In the genomic region with DNA sequence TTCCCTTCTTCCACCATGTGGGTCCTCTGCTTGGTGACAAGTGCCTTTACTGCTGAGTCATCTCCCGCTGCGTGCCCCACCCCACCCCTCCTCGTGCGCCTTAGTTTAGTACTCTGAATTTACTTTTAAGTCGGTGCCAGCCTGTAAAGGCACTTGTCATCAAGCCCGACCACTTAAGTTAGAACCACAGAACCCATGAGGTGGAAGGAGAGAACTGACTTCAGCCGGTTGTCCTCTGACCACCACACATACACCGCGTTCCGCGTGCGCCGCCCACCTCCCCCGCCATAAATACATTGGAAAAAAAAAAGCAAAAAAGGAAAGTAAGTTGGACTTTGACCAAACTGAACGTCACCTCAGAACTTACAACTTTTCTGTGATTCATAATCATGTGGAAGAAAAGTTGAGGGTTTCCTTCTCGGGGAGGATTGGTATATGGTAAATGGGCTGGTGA, we compare ENCODE assay signal across 8 mouse cellular contexts. TPM values are rescaled to one million over a fixed set of nuclear protein-coding genes. Genes with fewer than 3 reads are reported as not detected.
DNase-seq lines count a peak whose midpoint lies in the region; ATAC-seq lines count a peak whose summit lies in the region.

No protein-coding gene starts in this region.

- H3K27ac ChIP-seq in neural tube, embryonic 11.5 days (ENCODE audit: low read depth, low read length) = no peak overlapping the region
- no peak overlapping the region for H3K27ac ChIP-seq in embryonic facial prominence, embryonic 11.5 days (replicated peaks; ENCODE audit: low read depth, low read length)
- H3K27ac ChIP-seq in hindbrain, embryonic 15.5 days (replicated peaks) = no peak overlapping the region

- no peaks in the 10 kb centered on the region for H3K27me3 ChIP-seq in neural tube, embryonic 11.5 days (ENCODE audit: control insufficient read depth, insufficient read depth, low read length)
- no peaks in the 10 kb centered on the region for H3K27me3 ChIP-seq in embryonic facial prominence, embryonic 11.5 days (ENCODE audit: control insufficient read depth, insufficient read depth, low read length)
- no peaks in the 10 kb centered on the region for H3K27me3 ChIP-seq in hindbrain, embryonic 15.5 days

- peak overlapping the region; percentile 68; the same call in 1 of the 2 replicates for H3K4me2 ChIP-seq in neural tube, embryonic 11.5 days (ENCODE audit: low read depth)
- H3K4me2 ChIP-seq in embryonic facial prominence, embryonic 11.5 days (ENCODE audit: low read depth, low read length) = peak overlapping the region; percentile 93
- peak overlapping the region; percentile 96 for H3K4me2 ChIP-seq in hindbrain, embryonic 15.5 days

- no peak overlapping the region for H3K4me3 ChIP-seq in neural tube, embryonic 11.5 days (ENCODE audit: low read depth, low read length)
- H3K4me3 ChIP-seq in embryonic facial prominence, embryonic 11.5 days (ENCODE audit: low read depth, low read length) = no peak overlapping the region; the same call in 1 of the 2 replicates
- peak overlapping the region; percentile 44; the same call in 1 of the 2 replicates for H3K4me3 ChIP-seq in hindbrain, embryonic 15.5 days

- H3K4me1 ChIP-seq in neural tube, embryonic 11.5 days (ENCODE audit: control insufficient read depth, insufficient read depth, low read length) = peaks cover 9% of the 10 kb centered on the region
- H3K4me1 ChIP-seq in embryonic facial prominence, embryonic 11.5 days (ENCODE audit: control insufficient read depth, insufficient read depth, low read length) = no peaks in the 10 kb centered on the region
- H3K4me1 ChIP-seq in hindbrain, embryonic 15.5 days (replicated peaks) = peaks cover 18% of the 10 kb centered on the region

- ATAC-seq in neural tube, embryonic 11.5 days (ENCODE audit: insufficient read depth, low FRiP score, low TSS enrichment) = no peak
- ATAC-seq in embryonic facial prominence, embryonic 11.5 days (replicated peaks; ENCODE audit: insufficient number of reproducible peaks, low FRiP score, low TSS enrichment, low read depth) = no peak
- no peak for ATAC-seq in hindbrain, embryonic 15.5 days (ENCODE audit: low FRiP score, low read depth)

- H3K36me3 ChIP-seq in neural tube, embryonic 11.5 days (ENCODE audit: control insufficient read depth, insufficient read depth, low read length) = no peaks in the 10 kb centered on the region; the same call in 1 of the 2 replicates
- H3K36me3 ChIP-seq in embryonic facial prominence, embryonic 11.5 days (replicated peaks; ENCODE audit: control insufficient read depth, insufficient read depth, low read depth, low read length) = no peaks in the 10 kb centered on the region
- H3K36me3 ChIP-seq in hindbrain, embryonic 15.5 days = peaks cover 4% of the 10 kb centered on the region; the same call in 1 of the 2 replicates

- H3K9ac ChIP-seq in neural tube, embryonic 11.5 days (ENCODE audit: low read length) = no peak overlapping the region
- H3K9ac ChIP-seq in embryonic facial prominence, embryonic 11.5 days (replicated peaks; ENCODE audit: low read length) = no peak overlapping the region
- H3K9ac ChIP-seq in hindbrain, embryonic 15.5 days = no peak overlapping the region

- DNase-seq in neural tube, embryonic 11.5 days (ENCODE audit: low spot score) = no peak
- DNase-seq in neural tube, embryonic 10.5 days (ENCODE audit: extremely low spot score, low spot score) = no peak
- DNase-seq in embryonic facial prominence, embryonic 11.5 days (ENCODE audit: low spot score) = no peak
- peak; percentile 58 for DNase-seq in lung, postnatal 36 days
- peak; percentile 66 for DNase-seq in thymus, postnatal 0 days (ENCODE audit: low spot score)
- no peak for DNase-seq in testis, postnatal 14 days (ENCODE audit: low spot score)
- DNase-seq in layer of hippocampus, adult 11-12 months (ENCODE audit: low spot score) = no peak

- no peaks in the 10 kb centered on the region for H3K9me3 ChIP-seq in neural tube, embryonic 11.5 days (ENCODE audit: control insufficient read depth, low read length)
- no peaks in the 10 kb centered on the region for H3K9me3 ChIP-seq in embryonic facial prominence, embryonic 11.5 days (replicated peaks; ENCODE audit: control insufficient read depth, low read length)
- H3K9me3 ChIP-seq in hindbrain, embryonic 15.5 days = no peaks in the 10 kb centered on the region

- WGBS in neural tube, embryonic 11.5 days = 23% methylated on average over 16 of the region's 16 CpGs
- WGBS in embryonic facial prominence, embryonic 11.5 days = 34% methylated on average over 16 of the region's 16 CpGs
- 36% methylated on average over 16 of the region's 16 CpGs for WGBS in hindbrain, embryonic 15.5 days

RNA-seq across cellular contexts. Expression of a gene that starts 31.4 kb away (rescaled TPM):
- polyA plus RNA-seq in neural tube, embryonic 11.5 days (2014; fragmentation: Nextera tagmentation; extraction: Ambion mirVana) = 28.1 and 28.6 TPM in 2 replicates
- polyA plus RNA-seq in embryonic facial prominence, embryonic 11.5 days (2014; fragmentation: Nextera tagmentation; extraction: Ambion mirVana) = 22.9 and 23.1 TPM in 2 replicates
- 29.7 and 35.6 TPM in 2 replicates for polyA plus RNA-seq in hindbrain, embryonic 15.5 days (2015; fragmentation: Nextera tagmentation; extraction: Ambion mirVana)
- polyA plus RNA-seq in thymus, postnatal 0 days (2015; fragmentation: Nextera tagmentation; extraction: Ambion mirVana) = 11.1 and 11.3 TPM in 2 replicates

Comparison
In these comparisons a context has a peak if more than half of its experiments do, and no peak if none do; other contexts are left out.
1. DNase-seq: peak in lung, postnatal 36 days (single experiment) and thymus, postnatal 0 days (single experiment); none in neural tube, embryonic 11.5 days (single experiment), neural tube, embryonic 10.5 days (single experiment), embryonic facial prominence, embryonic 11.5 days (single experiment), testis, postnatal 14 days (single experiment) and layer of hippocampus, adult 11-12 months (single experiment).
2. Peak in every context shown above with its lines, with median percentiles within 50 percentile points of each other: H3K4me2 ChIP-seq.